Mouse (Mus musculus): Measurements from ENCODE around the gene Unk.

Unk gene

GRCm38 (mm10) chr11:116041833-116042232, 11.7 kb downstream of the Unk start:
- TF ChIP-seq GATA4 (IDR thresholded peaks at IDR 0.05; ENCODE audit: insufficient replicate concordance, low read length) = no peak

- no peak for TF ChIP-seq GATA4 (IDR thresholded peaks at IDR 0.05; ENCODE audit: insufficient replicate concordance, low read length)
These were observed 12.4 kb downstream of the Unk start for GRCm38 (mm10) chr11:116042372-116043138.

- no peak for TF ChIP-seq GATA4 (IDR thresholded peaks at IDR 0.05; ENCODE audit: insufficient replicate concordance, low read length)
These were observed 13.2 kb downstream of the Unk start for GRCm38 (mm10) chr11:116043286-116043685.

GRCm38 (mm10) chr11:116045173-116045572, 15.1 kb downstream of the Unk start:
- no peak for TF ChIP-seq GATA4 (IDR thresholded peaks at IDR 0.05; ENCODE audit: insufficient replicate concordance, low read length)

- no peak for TF ChIP-seq GATA4 (IDR thresholded peaks at IDR 0.05; ENCODE audit: insufficient replicate concordance, low read length)
These were observed 19.5 kb downstream of the Unk start for GRCm38 (mm10) chr11:116049610-116050009.

GRCm38 (mm10) chr11:116050196-116050595, 20.1 kb downstream of the Unk start:
- no peak for TF ChIP-seq GATA4 (IDR thresholded peaks at IDR 0.05; ENCODE audit: insufficient replicate concordance, low read length)

GRCm38 (mm10) chr11:116053510-116054229, 23.5 kb downstream of the Unk start:
- no peak for TF ChIP-seq GATA4 (IDR thresholded peaks at IDR 0.05; ENCODE audit: insufficient replicate concordance, low read length)

- no peak for TF ChIP-seq GATA4 (IDR thresholded peaks at IDR 0.05; ENCODE audit: insufficient replicate concordance, low read length)
These were observed 25.8 kb downstream of the Unk start for GRCm38 (mm10) chr11:116055873-116056272.

- TF ChIP-seq GATA4 (IDR thresholded peaks at IDR 0.05; ENCODE audit: insufficient replicate concordance, low read length) = peak; percentile 52; the same call in 1 of the 2 replicates
These were observed 27.2 kb downstream of the Unk start for GRCm38 (mm10) chr11:116057237-116057881.

- TF ChIP-seq GATA4 (IDR thresholded peaks at IDR 0.05; ENCODE audit: insufficient replicate concordance, low read length) = no peak
These were observed 28.0 kb downstream of the Unk start for GRCm38 (mm10) chr11:116058022-116058614.

- no peak for TF ChIP-seq GATA4 (IDR thresholded peaks at IDR 0.05; ENCODE audit: insufficient replicate concordance, low read length)
These were observed 29.0 kb downstream of the Unk start for GRCm38 (mm10) chr11:116058868-116059690.

- TF ChIP-seq GATA4 (IDR thresholded peaks at IDR 0.05; ENCODE audit: insufficient replicate concordance, low read length) = no peak
These were observed 29.5 kb downstream of the Unk start for GRCm38 (mm10) chr11:116059691-116060025.

GRCm38 (mm10) chr11:116060596-116060995, 30.5 kb downstream of the Unk start:
- no peak for TF ChIP-seq GATA4 (IDR thresholded peaks at IDR 0.05; ENCODE audit: insufficient replicate concordance, low read length)

GRCm38 (mm10) chr11:116061641-116062415, 31.7 kb downstream of the Unk start:
- TF ChIP-seq GATA4 (IDR thresholded peaks at IDR 0.05; ENCODE audit: insufficient replicate concordance, low read length) = no peak

Measured in liver, adult (tissue).